ENCODE assay signal across 1 mouse cellular context in genomic region chr17:14960520-14960919, GRCm38 (mm10).
A peak's percentile ranks its signal among the peaks of the same experiment; 100 is the strongest.
TF ChIP-seq lines count a peak whose summit lies in the region.

No protein-coding gene starts in this region.

TF ChIP-seq in MEL, 35 proteins besides CTCF, POLR2A, EP300 and RAD21:
- TF ChIP-seq POLR2AphosphoS2 (IDR thresholded peaks at IDR 0.05; ENCODE audit: low read length) (no peak), CHD1 (IDR thresholded peaks at IDR 0.05; ENCODE audit: low read depth, low read length) (0 out of 2 replicates have a peak, but pooled peaks have one; percentile 67), TBP (IDR thresholded peaks at IDR 0.05; ENCODE audit: low read depth, low read length) (no peak), MYC (IDR thresholded peaks at IDR 0.05; ENCODE audit: low read depth, low read length) (no peak), HCFC1 (IDR thresholded peaks at IDR 0.05; ENCODE audit: low read depth, low read length) (0 out of 2 replicates have a peak, but pooled peaks have one; percentile 7)
